Mouse (Mus musculus) brain, embryonic 14.5 days (tissue): ENCODE results near the gene Majin. TPM values are rescaled to one million over a fixed set of nuclear protein-coding genes. Genes with fewer than 3 reads are reported as not detected.

Experiments
- DNase-seq: peaks from one replicate; pipeline ENCODE4 v3.0.0-alpha.2; 2011; ENCODE audit warnings: low read depth
- CTCF ChIP-seq: fragments of 200-500 bp; IDR thresholded peaks from 2 replicates; pipeline ENCODE4 v1.5.1; 2012; ENCODE audit warnings: inconsistent platforms, mild to moderate bottlenecking, moderate library complexity, borderline replicate concordance; ENCODE audit not compliant: insufficient read depth, insufficient read length; ENCODE audit errors: extremely low read depth
- POLR2A ChIP-seq: fragments of 200-500 bp; IDR thresholded peaks from 2 replicates; pipeline ENCODE4 v1.6.1; 2012; ENCODE audit warnings: mild to moderate bottlenecking, inconsistent platforms, borderline replicate concordance; ENCODE audit not compliant: poor library complexity, insufficient read depth, insufficient read length, severe bottlenecking; ENCODE audit errors: extremely low read depth
- polyA plus RNA-seq: library from polyadenylated mRNA; depleted of rRNA; stranded (reverse); fragments of >200 nt; gene quantifications from 2 replicates; pipeline ENCODE4 v1.2.3, GENCODE M21; 2012; rRNA removed

Majin gene
- polyA plus RNA-seq, 1 experiment, result not detected

- TF ChIP-seq CTCF (no peak), POLR2A (no peak)
- DNase-seq, result no peak
Measured at GRCm38 (mm10) chr19:6265727-6266182, 81.6 kb downstream of the Majin start.

- peak; percentile 7 for DNase-seq
Measured at GRCm38 (mm10) chr19:6267306-6268169, 83.3 kb downstream of the Majin start.

GRCm38 (mm10) chr19:6268170-6268528 lies 84.0 kb downstream of the Majin start:
- TF ChIP-seq POLR2A, result no peak
- TF ChIP-seq CTCF, result peak; percentile 94
- DNase-seq, result peak; percentile 94

More at GRCm38 (mm10) chr19:6267306-6268169, 83.3 kb downstream of the Majin start:
- no peak for TF ChIP-seq POLR2A

- TF ChIP-seq POLR2A, result no peak
- no peak for TF ChIP-seq CTCF
- no peak for DNase-seq
Measured at GRCm38 (mm10) chr19:6268670-6269132, 84.5 kb downstream of the Majin start.

- no peak for DNase-seq
- TF ChIP-seq CTCF, result no peak
- no peak for TF ChIP-seq POLR2A
Measured at GRCm38 (mm10) chr19:6269798-6270475, 85.7 kb downstream of the Majin start.

- no peak for DNase-seq
- TF ChIP-seq POLR2A (no peak), CTCF (no peak)
Measured at GRCm38 (mm10) chr19:6270661-6271060, 86.5 kb downstream of the Majin start.

- TF ChIP-seq POLR2A (no peak), CTCF (no peak)
- no peak for DNase-seq
Measured at GRCm38 (mm10) chr19:6271206-6271605, 87.0 kb downstream of the Majin start.

- TF ChIP-seq CTCF, result no peak
- no peak for TF ChIP-seq POLR2A
- no peak for DNase-seq
Measured at GRCm38 (mm10) chr19:6272053-6272452, 87.9 kb downstream of the Majin start.

- DNase-seq, result no peak
- TF ChIP-seq CTCF, result no peak
- TF ChIP-seq POLR2A, result no peak
Measured at GRCm38 (mm10) chr19:6272738-6273137, 88.5 kb downstream of the Majin start.

- TF ChIP-seq POLR2A (no peak), CTCF (no peak)
- no peak for DNase-seq
Measured at GRCm38 (mm10) chr19:6273592-6273991, 89.4 kb downstream of the Majin start.

Other genes starting within 250 kb of the Majin start
- 33.8 and 56.9 TPM in 2 replicates for gene Pola2, start 220.2 kb upstream of the Majin start, polyA plus RNA-seq
- not detected in 2 replicates for gene Slc22a20, start 198.2 kb upstream of the Majin start, polyA plus RNA-seq
- 5.2 and 7.6 TPM in 2 replicates for gene Capn1, start 168.5 kb upstream of the Majin start, polyA plus RNA-seq
- gene Syvn1, start 137.8 kb upstream of the Majin start, polyA plus RNA-seq, result 24.6 and 38.8 TPM in 2 replicates
- 46.3 and 50.4 TPM in 2 replicates for gene Mrpl49, start 126.6 kb upstream of the Majin start, polyA plus RNA-seq
- 1,255 and 1,497 TPM in 2 replicates for gene Fau, start 126.5 kb upstream of the Majin start, polyA plus RNA-seq
- gene Znhit2, start 123.2 kb upstream of the Majin start, polyA plus RNA-seq, result 36.0 and 46.5 TPM in 2 replicates
- gene Tm7sf2, start 116.0 kb upstream of the Majin start, polyA plus RNA-seq, result 76.1 and 100 TPM in 2 replicates
- gene Vps51, start 107.2 kb upstream of the Majin start, polyA plus RNA-seq, result 95.4 and 109 TPM in 2 replicates
- not detected in 2 replicates for gene Tmem262, start 104.4 kb upstream of the Majin start, polyA plus RNA-seq
- gene Gm28374, start 102.1 kb upstream of the Majin start, polyA plus RNA-seq, result 2.5 and 3.1 TPM in 2 replicates
- gene Zfpl1, start 99.4 kb upstream of the Majin start, polyA plus RNA-seq, result 103 and 127 TPM in 2 replicates
- gene Cdca5, start 99.4 kb upstream of the Majin start, polyA plus RNA-seq, result 9.7 and 16.3 TPM in 2 replicates
- 0.15 and 0.25 TPM in 2 replicates for gene AC131692.1, start 90.0 kb upstream of the Majin start, polyA plus RNA-seq
- 1.1 and 2.0 TPM in 2 replicates for gene Naaladl1, start 78.6 kb upstream of the Majin start, polyA plus RNA-seq
- gene Sac3d1, start 65.7 kb upstream of the Majin start, polyA plus RNA-seq, result 47.3 and 66.2 TPM in 2 replicates
- 52.3 and 52.4 TPM in 2 replicates for gene Snx15, start 56.1 kb upstream of the Majin start, polyA plus RNA-seq
- gene Batf2, start 43.4 kb upstream of the Majin start, polyA plus RNA-seq, result 0.05 TPM in 2 replicates
- gene Arl2, start 42.8 kb upstream of the Majin start, polyA plus RNA-seq, result 109 and 144 TPM in 2 replicates
- 0.22 TPM in 1 of 2 replicates, not detected in the other for gene Gpha2, start 42.0 kb downstream of the Majin start, polyA plus RNA-seq
- 121 and 133 TPM in 2 replicates for gene Ppp2r5b, start 51.5 kb downstream of the Majin start, polyA plus RNA-seq
- gene Atg2a, start 57.3 kb downstream of the Majin start, polyA plus RNA-seq, result 21.8 and 28.9 TPM in 2 replicates
- gene Ehd1, start 92.3 kb downstream of the Majin start, polyA plus RNA-seq, result 200 and 212 TPM in 2 replicates
- gene Cdc42bpg, start 122.1 kb downstream of the Majin start, polyA plus RNA-seq, result 4.4 and 6.5 TPM in 2 replicates
- 105 and 129 TPM in 2 replicates for gene Men1, start 150.6 kb downstream of the Majin start, polyA plus RNA-seq
- gene Map4k2, start 156.7 kb downstream of the Majin start, polyA plus RNA-seq, result 110 and 154 TPM in 2 replicates
- 147 and 220 TPM in 2 replicates for gene Sf1, start 179.3 kb downstream of the Majin start, polyA plus RNA-seq
- gene Pygm, start 200.0 kb downstream of the Majin start, polyA plus RNA-seq, result 2.1 and 2.9 TPM in 2 replicates
- 46.0 and 53.1 TPM in 2 replicates for gene Rasgrp2, start 215.0 kb downstream of the Majin start, polyA plus RNA-seq
- 159 and 311 TPM in 2 replicates for gene Nrxn2, start 234.3 kb downstream of the Majin start, polyA plus RNA-seq